Mouse (Mus musculus) hindbrain, embryonic 13.5 days (tissue): ENCODE measurements around the gene Ppfia4. TPM values are rescaled to one million over a fixed set of nuclear protein-coding genes. Genes with fewer than 3 reads are reported as not detected.

Source experiments
- ATAC-seq: fragments of 200-750 bp; cut with Nextera tagmentation; 2 replicates; pipeline ENCODE4 v1.8.0; 2017; ENCODE audit warnings: moderate TSS enrichment; ENCODE audit not compliant: low FRiP score
- H3K27ac ChIP-seq: fragments of 300-500 bp; sonication (generic); 2 replicates; pipeline ENCODE4 v1.5.1; 2015; ENCODE audit warnings: inconsistent platforms, mild to moderate bottlenecking, moderate library complexity
- H3K27me3 ChIP-seq: fragments of 300-500 bp; sonication (generic); 2 replicates; pipeline ENCODE4 v1.6.1; 2015; ENCODE audit warnings: mild to moderate bottlenecking, inconsistent platforms
- H3K36me3 ChIP-seq: fragments of 300-500 bp; sonication (generic); 2 replicates; pipeline ENCODE4 v1.6.1; 2015; ENCODE audit warnings: mild to moderate bottlenecking, inconsistent platforms
- H3K4me1 ChIP-seq: fragments of 300-500 bp; sonication (generic); replicated peaks from 2 replicates; pipeline ENCODE4 v1.6.1; 2015; ENCODE audit warnings: inconsistent platforms
- H3K4me2 ChIP-seq: fragments of 300-500 bp; sonication (generic); 2 replicates; pipeline ENCODE4 v1.6.1; 2015; ENCODE audit warnings: inconsistent platforms, mild to moderate bottlenecking, moderate library complexity
- H3K4me3 ChIP-seq: fragments of 300-500 bp; sonication (generic); 2 replicates; pipeline ENCODE4 v1.5.1; 2015; ENCODE audit warnings: mild to moderate bottlenecking, inconsistent platforms
- H3K9ac ChIP-seq: fragments of 300-500 bp; sonication (generic); 2 replicates; pipeline ENCODE4 v1.6.1; 2015; ENCODE audit warnings: mild to moderate bottlenecking, inconsistent platforms
- H3K9me3 ChIP-seq: fragments of 300-500 bp; sonication (generic); 2 replicates; pipeline ENCODE4 v1.6.1; 2016; ENCODE audit warnings: inconsistent platforms
- WGBS: fragments of 180-500 bp; shearing (Covaris S2); methylation state at CpG from one replicate; pipeline ENCODE4 v1.1.7; 2015; 5-methylcytosine and 5-hydroxymethylcytosine counted together
- polyA plus RNA-seq: library from polyadenylated mRNA; unstranded; fragments of >200 nt; fragmentation: Nextera tagmentation; extraction: Ambion mirVana; gene quantifications from 2 replicates; pipeline ENCODE4 v1.2.1, GENCODE M21; 2015

The Ppfia4 gene
- polyA plus RNA-seq, 1 experiment from 2014 or later = 10.9 TPM

- peaks cover 22% of the 10 kb centered on the region for H3K4me1 ChIP-seq
Observed at GRCm38 (mm10) chr1:134347791-134348190, 15.1 kb upstream of the Ppfia4 start.

GRCm38 (mm10) chr1:134345075-134345474 lies 12.3 kb upstream of the Ppfia4 start:
- Histone ChIP-seq H3K27me3 (peaks cover 4% of the 10 kb centered on the region; the same call in 1 of the 2 replicates), H3K4me3 (peak overlapping the region; percentile 56), H3K9ac (no peak overlapping the region), H3K36me3 (peaks cover 34% of the 10 kb centered on the region), H3K9me3 (no peaks in the 10 kb centered on the region), H3K4me1 (peaks cover 33% of the 10 kb centered on the region), H3K27ac (peak overlapping the region; percentile 66; the same call in 1 of the 2 replicates), H3K4me2 (peak overlapping the region; percentile 84)
- ATAC-seq = no peak; the same call in 1 of the 2 replicates
- WGBS = 76% methylated on average over 4 of the region's 4 CpGs

More at GRCm38 (mm10) chr1:134347791-134348190, 15.1 kb upstream of the Ppfia4 start:
- Histone ChIP-seq H3K27ac (no peak overlapping the region), H3K9me3 (no peaks in the 10 kb centered on the region), H3K4me3 (no peak overlapping the region), H3K27me3 (no peaks in the 10 kb centered on the region), H3K4me2 (no peak overlapping the region), H3K9ac (no peak overlapping the region), H3K36me3 (peaks cover 61% of the 10 kb centered on the region)
- WGBS = 86% methylated on average over 9 of the region's 9 CpGs
- ATAC-seq = no peak

- peak overlapping the region; percentile 80 for H3K9ac ChIP-seq
- peak overlapping the region; percentile 66 for H3K27ac ChIP-seq
- H3K4me2 ChIP-seq = peak overlapping the region; percentile 84
- peak; percentile 95 for ATAC-seq
- H3K9me3 ChIP-seq = no peaks in the 10 kb centered on the region
- peaks cover 4% of the 10 kb centered on the region; the same call in 1 of the 2 replicates for H3K27me3 ChIP-seq
- H3K36me3 ChIP-seq = peaks cover 26% of the 10 kb centered on the region
- H3K4me3 ChIP-seq = peak overlapping the region; percentile 56
- peaks cover 33% of the 10 kb centered on the region for H3K4me1 ChIP-seq
- WGBS = 1% methylated on average over 54 of the region's 54 CpGs
Observed at GRCm38 (mm10) chr1:134344005-134344950, 11.6 kb upstream of the Ppfia4 start.

DNA sequence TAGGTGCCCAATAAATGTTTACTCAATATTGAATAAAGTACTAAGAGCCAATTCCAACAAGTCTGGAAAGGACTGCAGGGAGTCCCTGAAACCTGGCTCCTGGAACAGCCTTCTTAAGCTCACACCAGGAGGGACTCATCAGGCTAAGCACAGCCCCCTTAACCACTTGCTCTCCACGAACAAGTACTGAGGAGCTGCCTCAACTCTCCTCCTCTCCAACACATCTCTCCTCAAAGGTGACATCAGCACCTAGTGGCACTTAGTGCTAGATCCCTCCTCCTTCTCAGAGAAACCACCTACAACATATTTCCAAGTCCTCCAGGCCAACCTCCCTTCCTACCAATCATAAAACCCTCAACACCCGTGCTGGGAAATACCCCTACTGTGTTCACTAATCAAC lies 10.8 kb upstream of the Ppfia4 start:
- Histone ChIP-seq H3K9ac (peak overlapping the region; percentile 80), H3K9me3 (no peaks in the 10 kb centered on the region), H3K27me3 (peaks cover 4% of the 10 kb centered on the region; the same call in 1 of the 2 replicates), H3K4me2 (peak overlapping the region; percentile 84), H3K36me3 (peaks cover 23% of the 10 kb centered on the region), H3K4me3 (peak overlapping the region; percentile 56), H3K27ac (peak overlapping the region; percentile 66), H3K4me1 (peaks cover 33% of the 10 kb centered on the region)
- WGBS = 6% methylated on average over 2 of the region's 2 CpGs
- no peak for ATAC-seq

DNA sequence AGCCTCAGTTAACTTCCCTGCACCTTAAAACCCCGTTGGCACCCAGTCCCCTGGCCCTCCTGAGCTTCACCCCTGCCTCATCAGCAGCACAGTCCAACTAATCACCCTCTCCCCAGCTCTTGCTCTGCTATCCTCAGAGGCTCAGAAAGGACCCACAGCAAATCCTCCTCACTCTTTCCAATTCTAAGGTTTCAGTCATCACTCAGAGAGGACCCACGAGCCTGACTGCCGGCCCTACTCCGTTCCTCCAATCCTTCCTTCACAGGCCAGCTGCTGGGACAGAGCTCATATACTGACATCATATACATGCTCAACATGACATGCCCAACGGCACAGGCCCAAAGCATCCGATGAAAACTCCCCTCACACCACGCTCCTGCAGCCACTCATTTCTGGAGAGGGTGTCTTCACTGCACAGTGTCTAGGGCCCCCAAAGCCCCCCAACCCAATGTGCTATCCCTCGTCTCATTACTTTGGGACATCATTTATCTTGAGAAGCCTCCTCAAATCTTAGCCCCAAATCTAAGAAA lies 10.1 kb upstream of the Ppfia4 start:
- Histone ChIP-seq H3K4me2 (peak overlapping the region; percentile 84), H3K4me3 (0 out of 2 replicates have a peak overlapping the region, but pooled peaks have one; percentile 1), H3K9ac (0 out of 2 replicates have a peak overlapping the region, but pooled peaks have one; percentile 15), H3K36me3 (peaks cover 20% of the 10 kb centered on the region), H3K27me3 (peaks cover 4% of the 10 kb centered on the region; the same call in 1 of the 2 replicates), H3K4me1 (peaks cover 33% of the 10 kb centered on the region), H3K9me3 (no peaks in the 10 kb centered on the region), H3K27ac (no peak overlapping the region)
- ATAC-seq = no peak
- WGBS = 82% methylated on average over 8 of the region's 8 CpGs

- H3K9ac ChIP-seq = no peak overlapping the region
Observed at GRCm38 (mm10) chr1:134342278-134342664, 9.5 kb upstream of the Ppfia4 start.

DNA sequence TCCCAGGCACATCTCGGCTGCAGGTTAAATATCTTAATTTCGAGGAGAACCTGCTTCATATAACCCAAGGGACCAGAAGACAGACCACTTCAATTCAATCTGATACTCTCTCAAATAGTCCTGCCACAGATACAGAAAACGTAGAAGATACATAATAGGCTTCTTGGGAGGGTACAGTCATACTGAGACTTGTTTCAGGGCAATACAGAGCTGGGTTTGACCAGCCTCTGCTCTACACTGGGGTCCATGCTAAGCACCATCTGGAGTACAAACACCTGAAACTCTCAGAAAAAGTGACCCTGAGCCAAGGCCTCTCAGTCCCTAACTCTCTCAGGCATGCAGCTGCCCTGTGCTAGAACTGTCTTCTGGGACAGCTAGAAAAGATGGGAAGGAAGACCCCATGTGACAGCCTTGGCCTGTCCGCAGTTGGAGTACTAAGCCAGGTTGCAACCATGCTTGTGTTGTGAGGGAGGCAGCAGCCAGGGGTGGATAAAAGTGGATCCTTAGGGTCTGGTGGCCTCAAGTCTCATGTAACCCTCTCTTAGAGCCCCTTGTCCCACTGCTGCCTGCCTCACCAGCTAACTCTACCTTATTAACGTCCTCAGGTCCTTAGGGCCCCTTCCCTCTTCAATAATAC lies 9.0 kb upstream of the Ppfia4 start:
- H3K27ac ChIP-seq = no peak overlapping the region
- no peak overlapping the region for H3K4me3 ChIP-seq
- ATAC-seq = no peak
- 78% methylated on average over 5 of the region's 5 CpGs for WGBS
- no peaks in the 10 kb centered on the region for H3K9me3 ChIP-seq
- H3K4me2 ChIP-seq = no peak overlapping the region
- H3K9ac ChIP-seq = no peak overlapping the region
- H3K4me1 ChIP-seq = peaks cover 33% of the 10 kb centered on the region
- peaks cover 4% of the 10 kb centered on the region; the same call in 1 of the 2 replicates for H3K27me3 ChIP-seq
- peaks cover 12% of the 10 kb centered on the region for H3K36me3 ChIP-seq

More at GRCm38 (mm10) chr1:134342278-134342664, 9.5 kb upstream of the Ppfia4 start:
- peaks cover 16% of the 10 kb centered on the region for H3K36me3 ChIP-seq
- 79% methylated on average over 2 of the region's 2 CpGs for WGBS
- no peak for ATAC-seq
- no peak overlapping the region for H3K27ac ChIP-seq
- no peak overlapping the region for H3K4me3 ChIP-seq
- peaks cover 4% of the 10 kb centered on the region; the same call in 1 of the 2 replicates for H3K27me3 ChIP-seq
- peaks cover 33% of the 10 kb centered on the region for H3K4me1 ChIP-seq
- H3K4me2 ChIP-seq = no peak overlapping the region
- no peaks in the 10 kb centered on the region for H3K9me3 ChIP-seq

DNA sequence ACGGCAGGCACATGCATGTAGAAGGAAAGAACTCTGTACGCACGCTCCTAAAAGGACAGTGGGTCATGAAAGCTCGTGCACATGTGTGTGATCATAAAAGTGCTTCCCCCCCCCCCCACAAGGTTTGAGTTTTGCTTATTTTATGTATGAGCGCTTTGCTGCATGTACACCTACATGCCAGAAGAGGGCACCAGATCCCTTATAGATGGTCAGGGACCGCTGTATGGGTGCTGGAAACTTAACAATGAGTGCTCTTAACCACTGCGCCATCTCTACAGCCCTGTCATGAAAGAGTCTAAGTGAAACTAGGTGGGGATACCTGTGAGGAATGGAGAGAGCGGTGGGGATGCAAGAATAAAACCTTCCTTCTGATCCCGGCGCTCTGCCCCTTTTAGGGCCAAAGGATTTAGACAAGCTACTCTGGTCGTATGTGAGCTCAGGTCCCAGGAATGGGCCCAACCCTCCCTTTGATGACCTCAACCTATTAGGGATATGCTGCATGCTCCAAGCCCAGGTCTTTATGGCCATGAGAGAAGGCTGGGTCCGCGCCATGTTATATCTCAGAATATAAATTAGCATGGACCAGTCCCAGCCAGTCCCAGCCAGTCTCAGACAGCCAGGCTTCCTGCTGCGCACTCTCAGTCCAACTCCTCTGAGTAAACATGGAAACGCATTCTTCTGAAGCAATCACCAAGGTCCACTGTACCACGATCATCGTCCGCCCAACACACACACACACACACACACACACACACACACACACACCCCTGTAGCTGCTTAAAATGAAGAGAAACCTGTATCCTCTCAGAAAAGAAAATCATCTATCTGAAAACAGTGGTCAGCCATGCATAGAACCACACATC lies 7.3 kb upstream of the Ppfia4 start:
- Histone ChIP-seq H3K9me3 (no peaks in the 10 kb centered on the region), H3K36me3 (no peaks in the 10 kb centered on the region), H3K4me3 (no peak overlapping the region), H3K27ac (no peak overlapping the region), H3K4me1 (peaks cover 37% of the 10 kb centered on the region), H3K9ac (no peak overlapping the region), H3K4me2 (no peak overlapping the region), H3K27me3 (peaks cover 4% of the 10 kb centered on the region; the same call in 1 of the 2 replicates)
- WGBS = 95% methylated on average over 18 of the region's 18 CpGs
- ATAC-seq = no peak

DNA sequence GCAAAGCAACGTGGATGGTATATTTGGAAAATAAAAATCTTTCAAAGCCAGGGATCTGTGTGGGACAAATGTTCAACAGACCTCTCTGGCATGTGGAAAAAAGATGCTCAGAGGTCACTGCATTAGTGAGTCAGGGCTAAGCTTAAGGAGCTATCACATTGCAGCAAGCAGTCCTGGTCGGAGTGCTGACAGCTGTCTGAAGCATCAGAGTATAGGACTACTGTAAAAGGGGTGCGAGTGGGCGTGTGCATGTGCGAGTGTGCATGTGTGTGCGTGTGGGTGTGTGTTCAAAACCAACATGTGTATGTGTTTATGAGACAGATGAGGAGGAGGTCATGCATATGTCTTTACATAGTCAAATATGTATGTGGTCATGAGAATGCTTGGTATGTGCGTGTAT lies 6.4 kb upstream of the Ppfia4 start:
- peaks cover 4% of the 10 kb centered on the region; the same call in 1 of the 2 replicates for H3K27me3 ChIP-seq
- H3K9ac ChIP-seq = no peak overlapping the region
- 95% methylated on average over 7 of the region's 7 CpGs for WGBS
- no peaks in the 10 kb centered on the region for H3K36me3 ChIP-seq
- ATAC-seq = no peak
- peaks cover 34% of the 10 kb centered on the region for H3K4me1 ChIP-seq
- no peak overlapping the region for H3K27ac ChIP-seq
- no peaks in the 10 kb centered on the region for H3K9me3 ChIP-seq
- H3K4me2 ChIP-seq = no peak overlapping the region
- H3K4me3 ChIP-seq = no peak overlapping the region

- H3K4me2 ChIP-seq = no peak overlapping the region
- H3K9ac ChIP-seq = no peak overlapping the region
- ATAC-seq = no peak
- no peak overlapping the region for H3K4me3 ChIP-seq
- peaks cover 4% of the 10 kb centered on the region; the same call in 1 of the 2 replicates for H3K27me3 ChIP-seq
- H3K9me3 ChIP-seq = no peaks in the 10 kb centered on the region
- no peaks in the 10 kb centered on the region for H3K36me3 ChIP-seq
- H3K27ac ChIP-seq = no peak overlapping the region
- peaks cover 23% of the 10 kb centered on the region for H3K4me1 ChIP-seq
- WGBS = 88% methylated on average over 11 of the region's 11 CpGs
Observed at GRCm38 (mm10) chr1:134336958-134337710, 4.4 kb upstream of the Ppfia4 start.
